Mouse (Mus musculus): Measurements from ENCODE around the gene Abcc12. TPM values are rescaled to one million over a fixed set of nuclear protein-coding genes. Genes with fewer than 3 reads are reported as not detected.

Gene Abcc12
- polyA plus RNA-seq, 1 experiment, result 0.06 TPM

Other genes starting within 250 kb of the Abcc12 start
- 71.5 and 73.5 TPM in 2 replicates for gene Lonp2, start 43.4 kb upstream of the Abcc12 start, polyA plus RNA-seq (2012; rRNA removed)
- gene Gm10638, start 165.0 kb upstream of the Abcc12 start, polyA plus RNA-seq (2012; rRNA removed), result 3.0 and 3.8 TPM in 2 replicates
- gene Siah1a, start 165.2 kb upstream of the Abcc12 start, polyA plus RNA-seq (2012; rRNA removed), result 28.9 and 30.7 TPM in 2 replicates